Mouse (Mus musculus) embryo, embryonic 11.5 days (tissue): ENCODE data around the gene Ajm1.
A peak's percentile ranks its signal among the peaks of the same experiment; 100 is the strongest.

ENCODE experiments used
- DNase-seq: peaks from one replicate; pipeline ENCODE4 v3.0.0-alpha.2; 2012; ENCODE audit warnings: low read depth, low spot score

The Ajm1 gene

DNA sequence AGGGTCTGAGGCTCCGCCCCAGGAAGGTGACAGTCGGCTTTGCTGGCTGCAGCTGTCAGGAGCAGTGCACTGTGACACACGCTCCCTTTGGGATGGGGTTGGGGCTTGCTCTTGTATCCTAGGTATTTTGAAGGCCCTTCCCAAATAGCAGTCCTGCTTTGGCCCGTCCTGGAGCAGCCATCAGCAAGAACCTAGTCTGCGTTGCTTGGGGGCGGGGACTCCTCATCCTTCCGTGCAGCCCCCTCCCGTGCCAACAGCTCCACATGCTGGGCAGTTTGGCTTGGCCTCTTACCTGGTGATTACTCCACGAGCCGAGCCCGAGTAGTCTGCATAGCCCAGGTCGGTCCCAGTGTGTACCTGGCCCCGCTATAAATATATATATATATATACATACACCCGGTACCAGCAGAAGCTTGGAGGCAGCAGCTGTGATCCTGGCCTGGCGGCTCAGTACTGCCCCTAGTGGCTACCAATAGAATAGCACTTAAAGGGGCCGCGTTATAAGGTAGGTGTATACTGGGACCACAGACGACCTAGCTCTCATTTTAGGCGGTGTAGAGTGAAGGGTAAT lies at the start of gene Ajm1:
Ajm1 (minus strand) TSS at position 464 of the 571 bp plus-strand sequence.
- peak; percentile 56 for DNase-seq

DNA sequence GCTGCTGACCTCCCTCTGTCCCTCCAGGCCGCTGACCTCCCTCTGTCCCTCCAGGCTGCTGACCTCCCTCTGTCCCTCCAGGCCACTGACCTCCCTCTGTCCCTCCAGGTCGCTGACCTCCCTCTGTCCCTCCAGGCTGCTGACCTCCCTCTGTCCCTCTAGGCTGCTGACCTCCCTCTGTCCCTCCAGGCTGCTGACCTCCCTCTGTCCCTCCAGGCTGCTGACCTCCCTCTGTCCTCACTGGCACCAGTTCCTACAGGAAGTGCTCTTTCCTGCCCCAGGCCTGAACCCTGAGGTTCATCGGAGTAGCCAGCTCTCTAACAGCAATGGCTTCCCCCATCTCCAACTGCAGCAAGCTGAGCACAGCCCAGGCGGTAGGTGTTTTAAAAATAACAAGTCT lies 47.2 kb upstream of the Ajm1 start:
- no peak for DNase-seq

DNA sequence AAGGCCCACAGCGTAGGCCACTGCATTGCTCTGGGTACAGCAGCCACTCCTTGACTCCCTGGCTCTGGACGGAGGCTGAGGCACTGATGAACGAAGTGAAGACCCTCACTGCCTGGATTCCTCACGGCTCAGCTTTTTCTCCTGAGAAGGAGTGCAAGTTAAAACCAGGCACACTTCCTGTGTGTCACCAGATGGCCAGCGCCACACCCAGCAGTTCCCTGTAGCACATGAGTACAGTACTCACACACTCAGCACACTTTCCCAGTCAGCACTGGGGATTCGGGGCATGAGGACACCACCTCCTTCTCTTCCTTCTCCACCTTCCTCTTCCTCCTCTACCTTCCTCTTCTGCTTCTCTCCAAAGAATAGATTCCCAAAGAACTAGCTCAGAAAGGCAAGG lies 46.3 kb upstream of the Ajm1 start, which contains the start of gene Fcna:
Fcna (minus strand) TSS at position 220 of the 400 bp plus-strand sequence.
- DNase-seq, result no peak

DNA sequence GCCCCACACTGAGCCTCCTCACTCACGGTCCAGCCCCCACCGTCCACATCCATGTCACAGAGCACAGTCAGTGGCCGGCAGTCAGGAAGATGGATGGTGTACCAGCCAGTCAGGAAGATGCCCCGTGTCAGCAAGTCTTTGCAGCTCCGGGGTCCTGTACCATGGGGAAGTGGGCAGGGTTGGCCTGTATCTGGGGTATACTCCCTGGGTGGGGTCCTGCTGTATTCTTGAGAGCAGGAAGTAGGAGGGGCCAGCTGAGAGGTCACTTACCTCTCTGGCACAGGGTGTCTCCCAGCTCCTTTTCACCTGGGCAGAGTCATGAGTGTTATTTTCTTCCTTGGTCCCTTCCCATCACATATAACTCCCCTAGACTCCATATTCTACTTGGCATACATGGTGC lies 44.4 kb upstream of the Ajm1 start:
- DNase-seq, result no peak

DNA sequence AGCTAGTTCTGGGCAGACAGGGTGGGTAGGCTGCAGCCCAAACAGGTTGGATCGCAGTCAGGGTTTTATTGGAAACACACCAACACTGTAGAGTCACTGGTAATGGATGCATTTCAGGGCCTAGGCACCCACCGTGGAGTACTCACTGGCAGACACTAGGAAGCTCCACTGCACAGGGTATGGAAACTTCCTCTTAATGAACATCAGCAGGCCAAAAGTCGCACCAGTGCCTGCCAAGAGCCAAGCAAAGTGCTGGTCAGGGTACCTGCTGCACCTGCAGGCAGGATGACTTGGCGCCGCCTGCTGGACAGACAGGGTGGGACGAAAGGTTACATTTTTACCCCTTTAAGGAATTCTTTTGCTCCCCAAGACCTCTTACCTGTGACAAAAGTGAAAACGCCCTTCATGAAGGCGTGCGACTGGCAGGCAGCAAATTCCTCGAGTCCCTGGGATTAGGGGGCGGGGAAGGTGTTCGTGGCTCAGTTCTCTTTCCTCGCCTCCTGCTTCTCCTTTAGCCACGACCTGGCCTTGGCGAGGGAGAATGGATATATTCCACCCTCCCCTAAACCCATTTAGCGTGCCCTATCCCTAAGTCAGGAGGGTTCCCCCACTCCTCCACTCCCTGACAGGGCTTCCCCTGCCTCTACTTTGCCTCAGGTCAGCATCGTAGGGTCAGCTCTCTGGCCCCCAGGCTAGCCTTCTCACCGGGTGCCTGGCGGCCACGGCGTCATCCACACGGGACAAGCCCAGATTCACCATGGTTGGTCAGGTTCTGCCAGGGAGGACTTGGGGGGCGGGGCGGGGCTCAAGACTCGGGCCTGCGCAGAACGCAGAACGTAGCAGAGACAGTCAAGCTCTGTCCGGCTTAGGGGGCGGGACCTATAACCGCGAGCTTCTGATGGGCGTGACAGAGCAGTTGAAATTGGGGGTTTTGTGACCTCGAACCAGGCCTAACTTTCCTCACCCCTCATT lies 40.0 kb upstream of the Ajm1 start, which contains the start of gene Tmem141:
Tmem141 (minus strand) TSS at position 777 of the 972 bp plus-strand sequence.
- DNase-seq, result peak; percentile 80

DNA sequence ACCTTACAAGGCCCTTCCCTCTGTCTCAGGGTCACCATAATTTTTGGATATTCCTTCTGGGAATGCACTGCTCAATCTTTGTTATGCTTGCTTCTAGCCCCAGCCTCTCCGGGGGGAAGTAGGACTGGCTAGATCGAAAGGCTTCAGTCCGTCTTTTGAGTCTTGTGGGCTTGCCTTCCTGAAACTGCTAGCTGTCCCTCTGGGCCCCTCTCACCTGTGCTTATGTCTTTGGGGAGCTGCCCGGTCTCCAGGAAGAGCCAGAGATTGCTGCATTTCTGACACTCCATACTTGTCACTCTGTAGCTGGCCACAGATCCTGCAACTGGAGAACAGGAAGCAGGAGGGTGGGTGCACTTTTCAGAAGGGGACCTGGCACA lies 39.3 kb upstream of the Ajm1 start:
- DNase-seq, result no peak

DNA sequence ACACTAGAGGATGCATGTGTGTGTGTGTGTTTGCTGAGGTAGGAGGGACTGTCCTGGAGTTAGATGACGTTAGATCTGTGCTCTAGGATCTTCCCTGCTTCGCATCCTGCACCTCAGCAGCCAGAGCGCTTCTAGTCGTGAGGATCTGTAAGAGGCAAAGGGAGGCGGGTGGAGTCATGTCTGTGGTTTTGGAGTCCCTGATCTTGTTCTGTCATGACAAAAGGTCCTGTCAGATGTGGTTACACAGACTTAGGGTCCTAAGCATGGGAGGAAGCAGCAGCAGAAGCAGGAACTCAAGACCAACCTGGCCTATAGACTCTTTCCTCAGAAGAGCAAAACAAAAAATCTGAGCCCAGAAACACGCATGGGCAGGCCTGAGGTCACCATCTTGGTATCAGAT lies 38.8 kb upstream of the Ajm1 start:
- DNase-seq, result no peak

DNA sequence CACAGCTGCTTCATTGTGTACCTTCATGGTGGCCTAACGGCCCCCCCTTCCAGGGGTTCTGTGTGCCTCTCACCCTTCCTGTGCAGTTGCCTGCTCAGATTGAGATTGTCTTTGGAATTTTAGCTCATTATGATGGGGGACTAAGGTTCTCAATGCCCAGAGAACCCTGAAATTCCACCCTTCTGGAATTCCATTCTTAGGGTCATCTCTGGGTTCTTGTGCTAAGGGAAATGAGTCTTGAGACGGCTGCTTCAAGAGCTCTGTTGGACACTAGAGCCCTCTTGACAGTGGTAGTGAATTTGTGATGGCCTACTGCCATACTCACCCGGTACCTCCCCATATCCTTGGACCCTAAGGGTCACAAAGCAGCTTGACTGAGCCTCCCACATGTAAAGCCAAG lies 36.0 kb upstream of the Ajm1 start, which contains the start of gene Ccdc183:
Ccdc183 (minus strand) TSS at position 101 of the 400 bp plus-strand sequence.
- no peak for DNase-seq

DNA sequence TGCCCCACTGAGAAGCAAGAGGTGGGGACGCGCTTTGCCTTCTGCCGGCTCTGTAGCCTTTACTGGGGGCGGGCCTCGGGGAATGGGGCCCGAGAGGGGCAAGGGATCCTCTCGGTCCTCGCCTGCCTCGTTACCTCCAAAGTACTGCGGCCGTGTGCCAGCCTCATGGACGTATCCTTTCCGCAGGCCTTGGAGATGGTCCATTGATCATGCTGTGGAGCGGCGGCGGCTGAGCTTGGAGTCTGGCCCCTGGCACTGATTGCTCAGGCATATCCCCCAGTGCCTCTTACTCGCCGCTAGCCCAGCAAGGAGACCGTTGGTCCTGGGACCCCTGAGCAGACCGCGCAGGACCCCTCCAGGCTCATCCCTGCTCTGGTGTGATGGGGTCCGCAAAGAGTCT lies 34.8 kb upstream of the Ajm1 start:
- DNase-seq, result no peak

DNA sequence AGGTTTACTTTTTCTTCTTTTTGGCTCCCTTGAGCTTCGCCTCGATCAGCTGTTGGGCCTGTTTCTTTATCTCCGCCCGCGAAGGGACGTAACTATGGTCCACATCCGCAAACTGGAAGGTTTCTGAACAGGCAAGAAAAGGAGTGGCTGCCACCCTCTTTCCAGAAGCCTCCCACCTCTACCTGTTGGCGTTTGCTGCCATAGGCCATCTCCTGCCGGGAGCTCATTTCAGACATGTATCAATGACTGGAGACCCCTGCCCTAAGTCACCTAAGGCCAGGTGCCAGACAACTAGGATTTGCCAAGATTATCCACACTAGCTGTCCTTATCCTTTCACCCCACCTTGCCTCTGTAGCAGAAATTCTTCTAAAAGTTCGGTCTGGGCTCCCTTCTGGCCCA lies 27.1 kb upstream of the Ajm1 start:
- no peak for DNase-seq

DNA sequence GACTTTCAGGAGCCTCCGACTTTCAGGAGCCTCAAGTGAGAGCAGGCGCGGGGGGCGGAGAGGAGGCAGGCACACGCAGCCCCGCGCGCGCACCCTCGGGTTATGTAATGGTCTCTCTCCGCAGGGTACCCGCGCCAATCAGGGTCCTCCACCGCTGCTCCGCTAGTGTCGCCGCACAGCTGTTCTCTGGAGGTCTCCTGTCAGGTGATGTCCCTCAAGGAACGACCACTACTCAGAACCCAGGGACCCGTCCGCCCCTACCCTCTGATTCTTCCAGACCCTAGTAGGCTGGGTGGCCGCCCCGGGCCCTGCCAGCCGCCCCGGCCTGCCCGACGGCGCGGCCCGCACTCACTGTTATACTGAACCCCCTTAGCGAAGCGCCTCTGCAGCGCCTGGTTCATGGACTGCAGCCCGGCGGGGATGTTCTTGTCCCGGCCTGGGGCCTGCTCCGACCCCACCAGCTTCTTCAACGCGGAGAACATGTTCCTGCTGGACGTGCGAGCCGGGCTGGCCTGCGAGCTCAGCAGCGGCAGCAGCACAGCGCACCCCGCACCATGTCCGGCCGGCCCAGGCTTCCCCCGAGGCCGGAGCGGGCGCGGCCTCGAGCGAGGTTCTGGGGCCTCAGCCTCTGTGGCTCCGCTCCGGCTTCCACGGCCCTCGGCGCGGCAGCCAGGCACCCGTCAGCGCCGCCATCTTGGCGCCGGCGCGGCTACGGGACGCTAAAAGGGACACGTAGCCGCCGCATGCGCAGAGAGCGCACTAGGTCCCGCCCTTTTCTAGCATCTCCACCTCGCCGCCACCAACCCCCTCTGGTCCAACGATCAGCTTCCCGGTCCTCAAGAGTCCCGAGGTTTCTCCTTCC lies 26.4 kb upstream of the Ajm1 start, which contains the start of gene Rabl6:
Rabl6 (minus strand) TSS at position 761 of the 862 bp plus-strand sequence.
- peak; percentile 83 for DNase-seq

DNA sequence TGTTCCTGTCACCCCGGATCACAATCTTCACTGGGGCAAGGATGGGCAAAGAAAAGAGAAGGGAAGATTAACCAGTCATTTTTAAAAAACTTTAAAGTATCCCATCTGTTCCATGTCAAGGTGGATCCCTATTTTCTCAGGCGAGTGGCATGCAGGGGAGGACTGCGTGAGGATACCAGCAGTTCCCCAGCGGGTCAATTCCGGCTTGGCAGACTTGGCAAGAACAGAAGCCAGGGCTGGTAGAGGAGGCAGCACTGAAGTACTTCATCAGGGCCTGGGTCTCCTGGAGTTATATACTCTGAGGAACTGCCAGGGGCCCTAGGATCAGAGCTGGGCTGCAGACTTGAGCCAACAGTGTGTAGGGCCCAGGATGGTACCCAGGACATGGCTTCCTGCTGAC lies 21.0 kb upstream of the Ajm1 start:
- no peak for DNase-seq

DNA sequence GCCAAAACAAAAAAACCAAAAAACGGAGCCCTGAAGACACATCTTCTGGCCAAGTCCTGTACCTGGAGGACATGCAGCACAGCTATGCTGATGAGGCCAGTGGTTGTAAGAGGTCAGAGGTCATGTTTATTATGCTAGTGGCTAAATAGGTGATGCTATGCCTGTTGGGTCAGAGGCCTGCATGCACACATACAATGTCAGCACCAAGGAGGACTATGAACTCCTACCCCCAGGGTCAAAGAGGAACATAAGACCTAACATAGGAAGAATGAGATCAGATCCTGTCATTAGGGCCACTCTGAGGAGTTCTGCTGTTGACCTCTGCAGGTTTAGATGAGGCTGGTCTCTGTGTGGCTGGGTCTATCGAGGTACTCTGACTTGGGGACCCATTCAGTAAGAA lies 18.5 kb upstream of the Ajm1 start:
- DNase-seq, result no peak

DNA sequence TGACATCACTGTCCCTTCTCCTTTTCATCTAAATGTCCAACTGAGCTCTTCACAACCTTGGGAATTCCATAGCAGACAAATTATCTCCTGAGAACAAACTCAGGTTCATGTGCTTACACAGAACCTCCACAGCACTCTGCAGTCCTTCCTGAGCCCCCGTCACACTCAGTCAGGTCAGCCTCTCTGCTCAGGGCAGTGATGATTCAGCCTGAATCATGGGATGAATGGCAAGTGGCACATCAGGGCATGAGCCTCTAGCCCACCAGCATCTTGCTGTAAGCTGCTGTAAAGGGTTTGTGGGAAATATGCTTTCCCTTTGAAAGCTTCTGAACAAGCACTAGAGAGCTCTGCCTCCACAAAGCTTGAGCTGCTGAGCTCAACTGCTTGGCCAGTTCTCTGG lies 17.2 kb upstream of the Ajm1 start:
- no peak for DNase-seq

DNA sequence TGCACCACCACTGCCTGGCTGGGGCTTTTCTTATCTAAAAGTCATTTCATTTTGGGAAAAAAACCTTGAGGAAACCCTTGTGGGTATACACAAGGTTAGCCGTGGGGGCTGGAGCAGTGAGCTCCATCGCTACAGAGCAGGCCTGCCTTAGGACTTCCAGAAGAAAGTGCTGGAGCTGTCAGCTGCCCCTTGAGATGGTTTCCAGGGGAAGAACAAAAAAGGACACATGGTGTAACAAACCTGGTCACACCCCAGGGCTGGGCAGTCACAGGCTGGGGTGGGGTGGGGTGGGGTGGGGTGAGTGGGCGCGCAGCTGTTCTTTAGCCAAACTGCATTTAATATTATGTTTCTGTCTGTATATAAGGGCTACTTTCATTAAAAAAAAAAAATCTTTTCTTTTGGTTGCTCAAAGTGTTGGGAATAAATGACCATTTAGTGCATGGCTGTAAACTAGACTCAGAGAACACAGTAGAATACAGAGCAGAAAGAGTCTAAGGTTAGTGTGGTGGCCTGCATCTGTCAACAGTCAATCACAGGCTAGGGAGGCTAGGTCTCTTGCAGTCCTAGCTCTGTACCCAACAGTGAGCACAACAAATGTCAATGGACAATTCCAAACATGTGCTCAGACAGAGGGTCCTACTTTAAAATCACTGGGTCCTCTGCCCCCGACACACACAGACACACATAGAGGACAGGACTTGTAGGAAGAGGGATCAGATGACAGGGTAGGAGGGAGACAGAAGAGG lies 15.4 kb upstream of the Ajm1 start:
- no peak for DNase-seq

DNA sequence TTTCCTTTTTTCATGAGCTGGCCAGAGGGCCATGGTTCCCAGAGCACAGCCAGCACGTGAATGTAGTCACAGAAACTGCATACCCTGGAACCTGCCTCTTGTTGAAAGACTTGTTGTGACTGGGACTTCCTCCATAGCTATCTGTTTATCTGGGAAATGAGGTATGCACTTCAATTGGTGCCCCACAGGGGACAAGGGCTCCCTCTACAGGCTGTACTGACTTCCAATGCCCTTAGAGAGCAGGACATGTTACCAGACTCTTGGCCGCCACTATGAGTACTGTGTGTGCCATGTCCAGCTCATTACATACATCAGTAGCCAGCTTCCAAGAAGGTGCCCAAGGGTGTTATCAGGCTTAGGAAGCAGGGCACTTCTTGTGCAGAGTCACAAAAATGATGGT lies 10.3 kb upstream of the Ajm1 start:
- DNase-seq, result no peak

DNA sequence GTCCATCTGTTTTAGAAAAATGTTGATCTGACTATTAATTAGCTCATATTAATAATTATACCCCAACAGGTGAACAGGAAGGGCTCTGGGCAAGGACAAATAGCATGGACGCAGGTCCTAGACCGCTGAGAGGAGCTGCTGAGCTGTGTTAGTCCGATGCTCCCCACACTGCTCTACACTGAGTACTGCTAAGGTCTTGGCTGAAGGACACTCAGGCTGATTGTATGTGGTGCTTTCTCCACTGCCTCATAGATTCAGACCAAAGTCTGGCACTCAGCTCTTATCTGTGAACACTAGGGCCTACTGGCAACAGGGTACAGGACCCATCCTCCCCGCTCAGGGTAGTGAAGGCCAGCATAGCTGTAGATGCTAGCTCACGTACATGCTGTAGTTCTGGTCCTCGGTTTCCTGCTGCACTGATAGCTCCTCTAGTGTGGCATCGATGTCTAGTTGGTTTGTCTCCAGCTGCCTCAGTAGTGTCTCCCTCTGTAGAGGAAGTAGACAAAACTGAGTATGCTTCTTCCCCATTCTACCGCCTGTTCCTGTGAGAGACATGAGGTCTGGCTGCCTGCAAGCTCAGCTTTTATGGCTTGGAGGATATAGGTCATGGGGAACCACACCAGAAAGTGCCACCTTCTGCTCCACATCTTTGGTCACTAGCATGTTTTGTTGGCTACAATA lies 6.8 kb upstream of the Ajm1 start:
- DNase-seq, result no peak

DNA sequence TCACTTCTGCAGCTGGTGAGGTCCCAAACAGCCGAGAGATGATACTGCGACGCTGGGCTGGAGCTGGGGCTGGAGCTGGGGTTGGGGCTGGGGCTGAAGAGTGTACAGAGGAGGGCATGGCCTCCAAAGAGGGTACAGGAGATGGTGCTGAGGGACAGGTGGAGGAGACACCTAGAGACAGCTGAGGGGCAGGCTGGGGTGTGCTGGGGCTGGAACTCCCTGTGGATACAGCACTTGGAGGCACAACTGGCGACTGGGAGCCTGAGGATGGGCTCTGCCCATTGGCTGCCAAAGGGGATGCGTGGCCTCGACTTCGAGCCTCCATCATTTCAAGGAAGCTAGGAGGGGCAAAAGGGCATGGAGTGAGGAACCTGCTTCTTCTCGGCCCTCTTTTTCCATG lies 5.7 kb upstream of the Ajm1 start:
- DNase-seq, result no peak

DNA sequence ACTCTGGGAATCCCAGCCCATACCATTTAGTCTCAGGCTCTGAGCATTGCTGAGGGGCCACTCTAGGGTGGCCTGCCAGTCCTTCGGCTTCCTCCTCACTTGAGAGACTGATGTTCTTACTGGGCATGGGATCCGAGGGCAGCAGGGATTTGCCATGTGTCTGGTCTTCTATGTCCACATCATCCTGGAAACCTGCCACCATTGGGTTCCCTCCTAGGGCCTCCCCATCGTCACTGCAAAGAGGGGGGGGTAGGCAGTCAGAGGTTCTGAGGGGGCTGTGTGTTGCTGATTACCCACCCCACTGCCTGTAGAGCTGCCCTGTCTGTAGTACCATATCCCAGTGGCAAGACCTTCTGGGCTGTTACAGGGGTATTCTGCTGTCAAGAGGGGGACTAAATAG lies 4.0 kb upstream of the Ajm1 start:
- no peak for DNase-seq

DNA sequence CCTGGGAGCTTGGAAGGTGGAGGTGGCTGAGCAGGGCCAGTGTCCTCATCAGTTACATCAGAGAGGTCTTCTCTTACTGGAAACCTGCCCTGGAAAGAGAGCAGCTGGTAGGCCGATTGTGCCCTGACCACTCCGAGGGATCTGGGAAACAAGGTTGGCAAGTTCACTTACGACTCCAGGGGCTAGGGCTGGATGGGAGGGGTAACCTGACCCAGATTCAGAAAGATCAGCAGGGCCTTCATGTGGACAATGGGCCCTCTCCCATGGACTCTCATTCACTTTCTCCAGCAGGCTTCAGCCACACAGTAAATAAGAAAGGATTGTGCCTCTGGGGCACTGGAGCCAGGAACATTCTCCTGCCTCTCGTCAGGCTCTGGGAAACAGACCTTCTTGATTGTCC lies 3.3 kb upstream of the Ajm1 start:
- no peak for DNase-seq

DNA sequence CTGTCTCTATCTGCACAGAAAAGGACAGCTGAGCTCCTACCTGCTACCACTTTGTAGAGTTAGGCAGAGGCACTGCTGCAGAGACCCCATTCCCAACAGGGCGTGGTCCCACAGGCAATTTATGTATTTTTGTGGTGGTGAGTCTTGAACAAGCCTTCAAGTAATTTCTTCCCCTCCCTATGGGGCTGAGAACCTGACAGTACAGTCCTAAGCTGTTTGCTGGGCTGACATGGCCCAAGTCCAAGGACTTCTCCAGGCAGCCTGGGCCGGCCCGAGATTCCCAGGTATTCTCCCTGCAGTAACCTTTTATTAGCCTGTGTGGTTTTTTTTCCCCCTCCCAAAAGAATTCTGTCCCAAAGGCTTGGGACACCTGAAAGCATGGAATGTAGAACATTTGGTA lies 2.6 kb upstream of the Ajm1 start:
- DNase-seq, result no peak
